Mouse (Mus musculus) cerebellum, adult (tissue): ENCODE data around the gene Hagh.

Experiments used
- ATAC-seq: cut with Nextera tagmentation; 2 replicates; pipeline ENCODE4 v1.9.2; 2017; ENCODE audit warnings: mild to moderate bottlenecking, moderate library complexity, mixed read lengths; ENCODE audit not compliant: insufficient number of reproducible peaks, low FRiP score, low TSS enrichment

The Hagh gene

DNA sequence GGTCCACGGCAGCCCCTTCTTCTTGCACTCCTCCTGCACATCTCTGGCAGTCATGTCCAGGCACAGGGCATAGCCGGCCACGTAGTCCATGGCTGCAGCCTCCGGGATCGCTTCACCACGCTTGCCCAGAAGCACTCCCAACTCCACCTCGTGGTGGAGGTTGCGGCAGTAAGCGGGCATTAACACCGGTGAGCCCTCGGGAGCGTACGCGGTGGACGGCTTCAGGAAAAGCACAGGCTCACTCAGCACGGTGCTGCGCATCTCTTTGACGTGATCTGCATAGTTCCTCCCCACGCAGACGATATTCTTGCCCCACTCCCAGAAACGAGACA lies 9.8 kb downstream of the Hagh start:
- ATAC-seq = peak; percentile 71

DNA sequence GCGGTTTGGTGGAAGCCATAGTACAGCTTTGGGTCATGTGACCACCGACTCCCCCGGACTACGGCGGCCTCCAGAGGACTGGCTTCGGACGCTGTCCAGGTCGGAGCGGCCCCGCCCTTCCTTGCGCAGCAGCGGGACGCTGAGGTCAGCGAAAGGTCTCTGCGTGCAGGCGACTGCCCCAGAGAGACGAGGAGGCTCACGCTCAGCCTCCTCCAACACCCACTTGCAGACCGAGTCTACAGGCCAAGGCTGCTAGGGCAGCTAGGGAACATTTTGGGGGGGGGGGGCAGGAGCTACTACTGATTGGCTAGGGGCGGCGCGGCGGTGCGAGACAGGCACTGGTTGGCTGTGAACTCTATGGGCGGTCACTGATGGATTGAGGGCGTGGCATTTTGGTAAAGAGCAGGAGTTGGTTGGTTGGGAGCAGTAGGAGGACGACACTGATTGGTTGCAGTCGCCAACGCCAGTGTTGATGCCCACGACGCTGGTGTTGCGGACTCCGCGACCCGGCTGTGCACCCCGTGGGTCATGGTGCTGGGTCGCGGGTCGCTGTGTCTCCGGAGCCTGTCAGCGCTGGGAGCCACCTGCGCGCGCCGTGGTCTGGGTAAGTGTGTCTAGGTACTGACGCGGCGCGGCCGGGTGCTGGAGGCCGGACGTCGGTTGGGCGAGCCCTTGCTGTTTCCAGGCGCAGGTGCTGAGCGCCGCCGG lies 10.3 kb downstream of the Hagh start, which contains the start of gene Fahd1:
TSS of gene Fahd1 (minus strand) at position 300 of the 708 bp plus-strand sequence.
- peak; percentile 96 for ATAC-seq

DNA sequence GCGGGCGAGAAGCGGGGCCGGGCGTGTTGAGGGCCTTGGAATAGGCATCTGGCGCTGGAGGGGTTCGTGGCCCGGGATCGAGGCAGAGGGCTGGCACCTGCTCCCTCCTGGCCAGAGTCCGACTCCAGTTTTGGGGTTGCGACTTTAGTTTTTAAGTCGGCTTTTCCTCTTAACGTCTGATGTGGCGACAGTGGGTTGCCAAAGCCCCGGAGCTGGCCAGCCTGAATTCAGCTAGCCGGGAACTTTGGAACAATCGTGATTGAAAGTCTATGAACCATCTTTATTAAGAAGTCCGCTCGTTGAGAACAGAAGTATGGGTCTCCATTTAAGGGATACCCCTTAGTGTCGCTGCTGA lies 10.8 kb downstream of the Hagh start:
- ATAC-seq = no peak

DNA sequence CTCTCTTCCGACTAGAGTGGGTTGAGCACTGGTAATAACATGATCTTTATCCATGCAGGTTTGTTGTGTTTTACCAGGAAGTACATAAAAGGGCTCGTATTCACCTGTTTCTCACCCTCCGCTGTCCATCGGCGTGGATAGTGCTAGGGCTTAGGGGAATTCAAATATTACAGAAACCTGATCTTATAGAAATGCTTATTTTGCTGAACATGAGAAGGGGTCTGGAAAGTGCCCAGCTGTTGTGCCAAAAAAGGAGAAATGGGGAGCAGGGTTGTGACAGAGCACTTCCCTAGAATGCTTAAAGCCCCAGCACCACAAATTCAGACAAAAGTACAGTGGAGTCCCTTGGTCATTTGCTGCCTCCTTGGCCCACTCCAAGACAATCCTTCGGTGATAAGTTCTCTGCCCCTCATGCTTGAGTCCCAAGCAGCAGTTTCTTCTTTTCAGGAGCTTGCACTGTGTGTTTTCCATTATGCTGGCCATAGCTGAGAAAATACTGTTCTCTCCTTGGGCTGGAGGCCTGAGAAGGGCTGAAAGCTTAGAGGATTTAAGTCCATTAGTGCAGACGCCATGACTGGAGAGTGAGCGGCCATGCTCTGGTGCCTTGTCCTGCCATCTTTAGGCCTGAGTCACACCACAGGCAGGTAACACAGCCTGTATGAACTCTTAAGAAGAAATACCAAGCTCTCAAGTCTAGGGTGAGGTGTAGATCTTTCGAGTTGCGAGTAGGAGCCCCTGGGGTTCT lies 11.6 kb downstream of the Hagh start:
- ATAC-seq = no peak

DNA sequence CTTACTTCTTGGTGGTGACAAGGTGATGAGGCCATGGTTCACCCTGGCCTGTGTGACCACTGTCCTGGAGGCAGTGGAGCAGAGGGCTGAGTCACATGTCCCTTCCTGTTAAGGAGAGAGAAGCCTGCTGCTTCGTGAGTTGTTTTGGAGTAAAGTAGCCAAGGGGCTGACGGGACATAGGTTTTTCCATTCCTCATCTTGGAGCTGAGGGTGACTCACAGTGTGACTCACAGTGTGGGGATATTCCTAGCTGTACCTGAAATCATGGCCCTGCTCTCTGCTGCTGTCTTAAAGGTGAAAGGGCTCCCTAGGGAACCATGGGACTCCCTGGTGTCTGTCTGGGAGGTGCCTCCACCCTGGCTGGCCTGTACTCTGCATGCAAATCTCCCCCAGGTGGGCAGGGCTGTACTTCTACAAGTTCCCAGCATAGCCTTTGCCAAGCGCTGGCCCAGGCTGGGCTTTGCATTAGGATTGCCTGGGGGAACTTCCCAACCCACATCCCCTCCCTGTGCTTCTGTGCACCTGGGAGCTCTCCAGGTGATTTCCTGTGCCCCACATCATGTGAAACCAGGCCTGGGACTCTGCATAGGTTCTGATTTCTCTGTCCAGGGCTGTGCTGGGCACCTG lies 16.0 kb downstream of the Hagh start:
- no peak for ATAC-seq

DNA sequence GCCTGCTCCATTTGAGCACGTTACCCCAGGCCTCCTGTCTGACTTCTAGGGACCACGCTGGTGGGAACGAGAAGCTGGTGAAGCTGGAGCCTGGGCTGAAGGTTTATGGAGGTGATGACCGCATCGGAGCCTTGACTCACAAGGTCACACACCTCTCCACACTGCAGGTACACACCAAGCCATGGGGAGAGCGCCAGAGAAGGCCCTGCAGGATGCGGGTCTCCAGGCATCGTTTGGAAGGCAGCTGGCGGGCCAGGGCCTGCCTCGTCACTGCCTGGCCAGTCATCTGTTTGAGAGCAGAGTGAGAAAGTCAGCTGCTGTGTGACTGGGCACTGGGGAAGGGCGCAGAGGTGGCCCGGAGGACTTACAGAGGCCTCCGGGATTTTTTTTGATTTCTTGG lies 16.6 kb downstream of the Hagh start:
- ATAC-seq = no peak

DNA sequence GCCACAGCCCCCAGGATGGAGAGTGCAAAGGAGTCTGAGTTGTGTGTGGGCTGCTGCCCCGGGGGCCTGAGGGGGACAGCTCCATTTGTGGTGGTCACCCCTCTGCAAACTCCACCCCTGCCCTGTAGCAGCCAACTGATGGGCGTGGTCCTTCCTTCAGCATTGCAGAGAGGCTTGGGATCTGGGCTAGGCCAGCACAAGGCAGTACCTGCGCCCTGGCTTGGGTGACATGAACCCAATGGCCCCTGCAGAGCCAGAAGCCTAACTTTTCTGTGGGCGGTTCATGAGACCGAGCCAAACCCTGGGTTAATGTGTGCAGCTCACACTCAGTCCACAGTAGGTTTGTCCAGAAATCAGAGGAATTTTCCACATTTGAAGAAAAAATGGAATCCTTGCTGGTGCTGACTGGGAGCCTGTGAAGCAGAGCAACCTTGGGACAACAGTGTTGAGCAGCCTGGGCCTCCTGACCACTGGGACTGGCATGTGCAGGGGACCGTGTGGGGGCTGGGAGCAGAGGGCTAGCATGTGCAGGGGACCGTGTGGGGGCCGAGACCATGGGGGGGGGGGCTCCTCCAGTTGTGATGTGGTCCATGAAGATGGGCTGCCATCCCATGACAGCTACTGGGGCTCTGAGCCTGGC lies 18.0 kb downstream of the Hagh start:
- no peak for ATAC-seq

DNA sequence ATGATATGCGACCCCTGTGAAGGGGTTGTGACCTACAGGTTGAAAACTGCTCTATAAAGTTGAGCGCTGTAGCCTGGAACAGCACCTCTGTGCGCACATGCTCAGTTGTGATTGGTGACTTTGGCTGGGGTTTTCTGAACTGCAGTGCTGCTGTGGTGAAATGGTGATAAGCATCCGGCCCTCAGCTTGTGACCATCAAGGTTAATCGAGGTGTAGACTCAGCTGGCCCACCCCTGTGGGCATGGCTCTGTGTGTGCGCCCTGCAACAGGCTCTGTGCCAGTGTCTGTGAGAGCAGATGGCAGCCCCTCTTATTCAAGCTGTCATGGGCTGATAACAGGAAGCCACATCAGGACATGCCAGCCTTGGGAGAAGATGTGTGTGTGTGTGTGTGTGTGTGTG lies 19.0 kb downstream of the Hagh start:
- ATAC-seq = no peak

DNA sequence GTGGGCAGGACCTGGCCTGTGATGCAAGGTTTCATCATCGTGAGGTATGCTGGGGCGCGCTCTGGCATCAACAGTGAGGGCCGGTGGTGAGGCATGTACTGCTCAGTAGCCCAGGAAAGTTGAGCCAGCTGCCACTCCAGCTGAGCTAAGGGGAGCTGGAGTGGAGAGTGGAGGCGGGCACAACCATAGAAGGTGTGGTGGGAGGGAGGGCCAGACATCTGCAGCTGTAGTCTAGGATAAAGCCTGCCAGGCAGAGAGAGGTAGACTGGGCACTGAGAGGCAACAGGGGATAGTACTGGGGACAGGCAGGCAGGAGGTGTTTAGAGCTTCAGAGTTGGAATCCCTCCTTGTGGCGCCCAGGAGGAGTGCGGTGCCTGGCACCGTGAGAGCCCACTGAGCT lies 20.1 kb downstream of the Hagh start:
- no peak for ATAC-seq

DNA sequence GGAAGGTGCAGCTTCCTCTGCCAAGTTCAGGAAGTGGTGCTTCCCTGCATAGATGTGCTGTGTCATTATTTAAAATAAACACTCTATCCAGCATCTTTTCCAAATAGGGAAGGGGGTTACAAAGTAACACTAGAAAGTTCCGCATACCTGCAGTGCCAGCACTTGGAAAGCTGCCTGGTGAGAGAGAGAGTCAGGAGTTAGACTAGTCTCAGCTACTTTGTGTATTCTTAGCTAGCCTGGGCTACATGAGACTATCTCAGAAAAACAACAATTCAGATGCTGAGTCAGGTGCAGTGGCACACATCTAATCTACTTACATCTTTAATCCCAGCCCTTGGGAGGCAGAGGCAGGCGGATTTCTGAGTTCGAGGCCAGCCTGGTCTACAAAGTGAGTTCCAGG lies 21.8 kb downstream of the Hagh start:
- no peak for ATAC-seq

DNA sequence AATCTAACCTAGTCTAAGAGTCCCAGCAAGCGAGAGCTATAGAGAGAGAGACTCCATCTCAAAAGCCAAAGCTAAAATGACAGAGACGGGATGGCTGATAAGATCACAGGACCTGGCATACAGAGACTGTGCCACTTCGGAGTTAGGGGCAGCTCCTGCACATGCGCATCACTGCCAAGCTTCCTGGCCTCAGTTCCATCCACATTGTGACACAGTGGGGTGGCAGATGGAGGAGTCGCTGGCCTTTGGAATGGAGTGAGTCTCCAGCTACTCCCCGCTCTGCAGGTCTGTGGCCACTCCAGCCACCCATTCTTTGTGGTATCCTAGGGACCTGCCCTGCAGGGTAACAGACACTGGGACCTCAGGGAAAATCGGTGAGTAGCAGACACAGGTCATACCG lies 25.8 kb downstream of the Hagh start, which contains the start of gene Igfals:
TSS of gene Igfals (plus strand) at position 222 of the 400 bp plus-strand sequence.
- ATAC-seq = peak; percentile 66; the same call in 1 of the 2 replicates

DNA sequence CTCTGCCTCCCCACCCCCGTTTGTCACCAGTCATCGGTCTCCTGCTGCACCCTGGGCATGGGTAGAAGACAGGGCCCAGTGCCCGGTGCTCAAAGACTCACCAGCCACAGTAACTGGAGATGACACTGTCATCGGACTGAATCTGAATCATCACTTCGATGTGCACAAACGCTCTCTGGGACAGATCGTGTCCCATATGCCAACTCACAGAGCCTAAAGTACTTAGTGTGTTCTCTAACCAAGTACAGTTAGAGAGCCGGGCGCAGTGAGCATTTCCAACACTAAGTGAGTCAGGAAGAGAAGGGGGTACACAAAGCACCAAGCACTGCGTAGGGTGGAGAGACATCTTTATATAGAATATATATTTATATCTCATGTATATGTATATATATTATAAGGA lies 28.0 kb downstream of the Hagh start:
- no peak for ATAC-seq

DNA sequence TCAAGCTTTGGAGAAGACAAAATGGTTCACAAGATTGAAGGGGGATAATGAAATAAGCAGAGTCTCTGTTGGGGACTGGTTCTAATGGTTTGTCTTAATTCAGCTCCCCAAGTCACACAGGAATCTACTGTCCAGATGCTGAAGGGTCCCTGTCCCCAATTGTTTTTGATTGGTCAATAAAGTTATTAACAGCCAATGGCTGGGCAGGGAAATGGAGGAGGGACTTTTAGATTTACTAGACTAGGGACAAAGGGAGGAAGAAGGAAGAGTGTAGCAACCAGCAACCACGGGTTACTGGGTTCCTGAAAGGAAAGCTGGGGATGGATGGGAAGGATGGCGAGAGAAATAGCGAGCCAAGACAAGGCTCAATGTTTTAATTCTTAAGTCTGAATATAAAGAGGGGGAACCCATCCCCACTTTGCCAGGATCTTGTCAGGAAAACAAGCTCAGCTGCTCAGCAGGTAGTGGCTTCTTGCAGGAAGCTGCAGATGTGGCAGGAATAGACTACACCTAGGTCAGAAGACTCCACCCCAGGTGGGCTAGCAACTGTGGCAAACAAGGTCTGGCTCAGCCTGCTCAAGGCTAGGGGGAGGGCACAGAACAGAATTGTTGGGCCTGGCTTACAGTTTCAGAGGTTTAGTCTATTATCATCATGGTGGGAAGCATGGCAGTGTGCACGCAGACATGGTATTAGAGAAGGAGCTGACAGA lies 33.9 kb downstream of the Hagh start:
- ATAC-seq = no peak

DNA sequence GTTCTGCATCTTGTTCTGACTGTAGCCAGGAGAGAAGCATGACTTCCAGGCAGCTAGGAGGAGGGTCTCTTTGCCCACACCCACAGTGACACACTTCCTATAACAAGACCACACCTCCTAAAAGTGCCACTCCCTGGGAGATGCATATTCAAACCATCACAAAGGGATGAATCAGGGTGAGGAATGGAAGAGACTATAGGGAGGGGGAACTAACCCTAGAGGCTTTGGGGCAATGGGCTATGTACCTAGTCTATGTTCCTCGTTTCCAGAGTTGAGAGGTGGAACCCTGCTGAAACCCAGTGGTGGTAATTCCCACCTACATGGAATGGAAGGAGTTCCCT lies 34.4 kb downstream of the Hagh start:
- no peak for ATAC-seq

DNA sequence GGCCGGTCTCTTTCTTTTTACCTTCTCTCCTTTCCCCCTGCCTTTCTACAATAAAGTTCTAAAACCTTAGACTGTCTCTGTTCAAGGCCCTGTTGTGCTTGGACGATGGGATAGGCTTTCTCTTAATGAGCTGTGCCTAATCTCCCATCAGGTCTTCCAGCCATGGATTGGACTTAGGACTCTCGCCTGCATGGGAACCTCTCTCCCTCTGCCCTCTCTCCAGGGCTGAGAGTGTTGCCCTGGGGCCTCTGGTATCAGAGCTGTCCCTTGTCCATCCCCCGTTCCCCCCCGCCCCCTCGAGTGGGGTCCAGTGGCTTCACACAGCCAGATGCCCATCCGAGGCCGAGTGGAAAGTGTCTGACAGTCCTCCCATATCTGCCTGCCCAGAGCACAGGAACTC lies 35.0 kb downstream of the Hagh start:
- no peak for ATAC-seq

DNA sequence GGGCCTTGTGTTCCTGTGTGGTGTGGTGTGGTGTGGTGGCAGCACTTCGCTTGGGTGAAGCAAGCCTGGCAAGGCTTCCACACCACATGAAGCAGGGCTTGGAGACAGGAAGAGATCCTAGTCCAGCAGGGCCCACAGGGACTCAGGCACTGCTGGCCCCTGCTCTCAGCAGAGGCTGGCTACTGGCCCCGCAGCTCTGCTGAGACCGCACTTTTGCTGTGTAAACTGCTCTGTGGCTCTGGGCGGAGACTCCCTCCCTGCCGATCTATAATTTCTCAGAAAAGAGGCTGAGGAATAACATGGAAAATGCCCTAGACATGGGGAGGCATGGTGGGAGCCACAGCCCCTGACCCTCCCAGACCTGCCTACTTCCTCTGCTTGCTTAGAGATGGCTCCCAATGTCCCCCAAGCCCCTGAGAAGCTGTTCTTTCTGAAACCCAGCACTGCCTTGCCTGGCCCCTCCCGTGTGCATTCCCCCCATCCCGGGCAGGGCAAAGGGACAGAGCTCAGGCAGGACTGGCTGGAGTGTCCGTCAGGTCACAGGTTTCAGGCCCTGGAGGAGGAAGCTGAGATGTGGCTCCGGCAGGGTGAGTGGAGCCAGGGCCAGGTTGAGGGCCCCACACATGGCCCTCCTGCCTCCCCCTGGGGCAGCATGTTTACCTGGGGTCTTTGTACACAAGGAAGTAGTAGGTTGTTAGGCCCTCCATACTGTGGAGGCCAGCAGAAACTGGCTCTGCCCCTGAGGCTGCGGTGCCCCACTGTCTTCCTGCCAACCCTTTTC lies 37.6 kb downstream of the Hagh start:
- no peak for ATAC-seq

DNA sequence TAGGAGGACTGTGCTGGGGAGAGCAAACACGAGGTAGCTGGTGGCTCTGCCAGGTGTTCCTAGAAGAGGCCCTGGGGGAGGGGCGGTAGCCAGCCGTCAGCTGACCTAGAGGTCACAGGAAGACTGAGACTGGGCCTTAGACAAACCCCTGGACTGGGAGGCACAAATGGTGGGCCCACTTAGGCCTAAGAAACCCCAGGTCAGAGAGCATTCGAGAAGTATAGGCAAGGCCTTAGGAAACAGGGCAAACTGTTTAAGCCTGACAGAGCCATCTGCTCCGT lies 38.1 kb downstream of the Hagh start:
- no peak for ATAC-seq

DNA sequence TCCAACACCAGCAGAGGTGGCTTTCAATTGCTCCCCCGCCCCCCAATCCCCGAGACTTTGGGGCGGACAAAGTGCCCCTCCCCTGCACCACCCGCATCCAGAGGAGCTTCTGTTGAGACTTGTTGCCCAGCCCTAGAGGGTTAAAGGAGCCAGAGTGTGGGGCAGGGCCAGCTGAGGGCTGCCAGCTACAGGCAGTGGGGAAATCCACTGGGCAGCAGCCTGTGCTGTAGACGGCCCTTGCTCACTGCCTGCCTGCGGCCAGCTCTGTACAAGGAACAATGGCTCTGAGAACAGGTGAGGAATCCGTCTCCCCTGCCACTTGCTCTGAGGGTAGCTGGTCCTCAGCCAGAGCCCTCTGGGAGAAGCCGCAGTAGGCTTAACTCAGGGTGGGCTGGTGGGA lies 38.6 kb downstream of the Hagh start:
- no peak for ATAC-seq

DNA sequence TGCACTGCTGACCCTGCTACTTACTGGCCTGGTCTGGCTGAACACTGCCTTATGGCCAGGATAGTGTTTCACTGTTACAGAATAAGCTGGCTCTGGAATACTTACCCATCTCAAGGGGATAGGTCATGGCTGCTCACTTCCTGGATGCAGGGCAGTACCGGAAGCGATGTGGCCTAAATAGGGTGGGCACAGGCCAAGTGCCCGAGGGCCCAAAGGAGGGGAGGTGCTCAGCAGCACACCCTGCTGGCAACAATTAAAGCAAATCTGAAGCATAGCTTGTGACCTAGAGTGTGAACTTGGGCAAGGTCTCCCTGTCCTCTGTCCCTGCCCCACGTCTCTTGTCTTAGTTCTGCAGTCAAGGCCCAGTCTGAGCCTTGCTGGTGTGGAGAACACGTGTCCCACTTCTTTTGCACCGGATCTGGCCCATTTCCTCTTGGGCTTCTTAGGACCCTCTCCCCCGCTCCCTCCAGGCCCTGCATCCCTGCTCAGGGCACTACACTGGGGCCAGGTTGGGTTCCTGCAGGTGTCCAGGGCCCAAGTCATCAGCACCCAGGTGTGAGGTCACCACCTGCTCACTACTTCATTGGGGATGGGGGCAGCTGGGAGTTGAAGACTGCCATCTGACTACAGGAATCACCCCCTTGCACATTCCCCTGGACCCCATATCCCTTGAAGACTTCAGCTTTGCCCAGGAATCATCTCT lies 41.9 kb downstream of the Hagh start:
- no peak for ATAC-seq

DNA sequence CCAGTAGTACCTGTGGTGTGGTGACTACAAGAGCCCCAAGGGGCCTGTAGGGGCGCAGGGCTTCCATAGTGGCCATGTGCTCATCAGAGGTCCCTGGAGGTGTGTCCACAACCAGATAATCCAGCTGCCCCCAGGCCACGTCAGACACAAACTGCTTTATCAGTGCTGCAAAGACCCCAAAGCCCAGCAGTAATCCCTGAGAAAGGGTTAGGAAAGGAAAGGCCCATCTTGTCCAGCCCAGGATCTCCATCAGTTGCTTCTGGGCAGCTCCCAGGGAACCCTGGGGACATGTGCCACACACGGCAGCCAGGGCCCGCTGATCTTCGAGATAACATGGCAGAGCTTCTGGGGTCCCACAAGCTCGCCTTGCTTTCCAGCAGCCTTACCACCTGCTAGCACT lies 44.4 kb downstream of the Hagh start:
- ATAC-seq = no peak
